Mouse (Mus musculus): ENCODE measurements around the gene Dok5. TPM values are rescaled to one million over a fixed set of nuclear protein-coding genes. Genes with fewer than 3 reads are reported as not detected.

Gene Dok5
- polyA plus RNA-seq (2017; shearing (Covaris generic)) = not detected

GRCm38 (mm10) chr2:170731632-170732561, at the start of gene Dok5:
Gene Dok5, plus strand, starts transcription at chr2:170731807.
- no peak for ATAC-seq

- ATAC-seq = no peak
Observed at GRCm38 (mm10) chr2:170683385-170683784, 48.2 kb upstream of the Dok5 start.

GRCm38 (mm10) chr2:170695071-170695936, 36.3 kb upstream of the Dok5 start:
- no peak for ATAC-seq

- ATAC-seq = no peak
Observed at GRCm38 (mm10) chr2:170695937-170696510, 35.6 kb upstream of the Dok5 start.

GRCm38 (mm10) chr2:170700471-170700870, 31.1 kb upstream of the Dok5 start:
- ATAC-seq = no peak

GRCm38 (mm10) chr2:170706488-170706887, 25.1 kb upstream of the Dok5 start:
- ATAC-seq = no peak

- no peak for ATAC-seq
Observed at GRCm38 (mm10) chr2:170707672-170708071, 23.9 kb upstream of the Dok5 start.

- no peak for ATAC-seq
Observed at GRCm38 (mm10) chr2:170708901-170709300, 22.7 kb upstream of the Dok5 start.

- no peak for ATAC-seq
Observed at GRCm38 (mm10) chr2:170712658-170713285, 18.8 kb upstream of the Dok5 start.

- ATAC-seq = no peak
Observed at GRCm38 (mm10) chr2:170720386-170720785, 11.2 kb upstream of the Dok5 start.

- no peak for ATAC-seq
Observed at GRCm38 (mm10) chr2:170724136-170724535, 7.5 kb upstream of the Dok5 start.

- no peak for ATAC-seq
Observed at GRCm38 (mm10) chr2:170724716-170725115, 6.9 kb upstream of the Dok5 start.

GRCm38 (mm10) chr2:170725796-170726195, 5.8 kb upstream of the Dok5 start:
- ATAC-seq = no peak

- no peak for ATAC-seq
Observed at GRCm38 (mm10) chr2:170726996-170727710, 4.5 kb upstream of the Dok5 start.

- ATAC-seq = no peak
Observed at GRCm38 (mm10) chr2:170728864-170729263, 2.7 kb upstream of the Dok5 start.

- ATAC-seq = no peak
Observed at GRCm38 (mm10) chr2:170729661-170730060, 1.9 kb upstream of the Dok5 start.

- ATAC-seq = no peak
Observed at GRCm38 (mm10) chr2:170730136-170730535, 1.5 kb upstream of the Dok5 start.

GRCm38 (mm10) chr2:170730781-170731180, 826 bp upstream of the Dok5 start:
- no peak for ATAC-seq

- no peak for ATAC-seq
Observed at GRCm38 (mm10) chr2:170731205-170731604, 402 bp upstream of the Dok5 start.

GRCm38 (mm10) chr2:170733671-170734070, 2.1 kb downstream of the Dok5 start:
- no peak for ATAC-seq

GRCm38 (mm10) chr2:170734446-170734845, 2.8 kb downstream of the Dok5 start:
- no peak for ATAC-seq

- ATAC-seq = no peak
Observed at GRCm38 (mm10) chr2:170738446-170738845, 6.8 kb downstream of the Dok5 start.

Measured in activated CD4-positive, CD25-positive, alpha-beta regulatory T cell, adult 4 months (primary cell).